Mouse (Mus musculus) embryonic facial prominence, embryonic 15.5 days (tissue): Measurements from ENCODE around the gene Lrrn4. TPM values are rescaled to one million over a fixed set of nuclear protein-coding genes. Genes with fewer than 3 reads are reported as not detected.

Experiments used
- ATAC-seq: fragments of 200-750 bp; cut with Nextera tagmentation; 2 replicates; pipeline ENCODE4 v1.8.0; 2017; ENCODE audit warnings: low read depth, moderate TSS enrichment; ENCODE audit not compliant: insufficient number of reproducible peaks, low FRiP score, low TSS enrichment
- H3K27ac ChIP-seq: fragments of 300-500 bp; sonication (generic); replicated peaks from 2 replicates; pipeline ENCODE4 v1.5.1; 2015; ENCODE audit warnings: mild to moderate bottlenecking, inconsistent platforms
- H3K27me3 ChIP-seq: fragments of 300-500 bp; sonication (generic); 2 replicates; pipeline ENCODE4 v1.6.1; 2015; ENCODE audit warnings: inconsistent platforms
- H3K36me3 ChIP-seq: fragments of 300-500 bp; sonication (generic); 2 replicates; pipeline ENCODE4 v1.6.1; 2015; ENCODE audit warnings: mild to moderate bottlenecking, inconsistent platforms
- H3K4me1 ChIP-seq: fragments of 300-500 bp; sonication (generic); 2 replicates; pipeline ENCODE4 v1.6.1; 2015; ENCODE audit warnings: inconsistent platforms
- H3K4me2 ChIP-seq: fragments of 300-500 bp; sonication (generic); replicated peaks from 2 replicates; pipeline ENCODE4 v1.6.1; 2015; ENCODE audit warnings: mild to moderate bottlenecking, inconsistent platforms
- H3K4me3 ChIP-seq: fragments of 300-500 bp; sonication (generic); replicated peaks from 2 replicates; pipeline ENCODE4 v1.5.1; 2015; ENCODE audit warnings: mild to moderate bottlenecking, inconsistent platforms
- H3K9ac ChIP-seq: fragments of 300-500 bp; sonication (generic); 2 replicates; pipeline ENCODE4 v1.6.1; 2015; ENCODE audit warnings: inconsistent platforms
- H3K9me3 ChIP-seq: fragments of 300-500 bp; sonication (generic); replicated peaks from 2 replicates; pipeline ENCODE4 v1.6.1; 2016; ENCODE audit warnings: inconsistent platforms
- WGBS: fragments of 180-500 bp; shearing (Covaris S2); methylation state at CpG from one replicate; pipeline ENCODE4 v1.1.7; 2015; 5-methylcytosine and 5-hydroxymethylcytosine counted together
- polyA plus RNA-seq: library from polyadenylated mRNA; unstranded; fragments of >200 nt; fragmentation: Nextera tagmentation; extraction: Ambion mirVana; gene quantifications from 2 replicates; pipeline ENCODE4 v1.2.1, GENCODE M21; 2015

Lrrn4 gene
- polyA plus RNA-seq, 1 experiment from 2014 or later = 0.23 TPM

- no peak overlapping the region for H3K4me3 ChIP-seq
- no peaks in the 10 kb centered on the region for H3K27me3 ChIP-seq
- no peaks in the 10 kb centered on the region for H3K9me3 ChIP-seq
- no peak overlapping the region for H3K27ac ChIP-seq
- no peaks in the 10 kb centered on the region for H3K36me3 ChIP-seq
- H3K4me1 ChIP-seq = no peaks in the 10 kb centered on the region
- WGBS = 80% methylated on average over 4 of the region's 4 CpGs
- ATAC-seq = no peak
- no peak overlapping the region for H3K4me2 ChIP-seq
- no peak overlapping the region for H3K9ac ChIP-seq
Observed at GRCm38 (mm10) chr2:132901636-132902035, 20.9 kb upstream of the Lrrn4 start.

- H3K9me3 ChIP-seq = no peaks in the 10 kb centered on the region
- no peaks in the 10 kb centered on the region for H3K4me1 ChIP-seq
- H3K4me3 ChIP-seq = no peak overlapping the region
- no peak for ATAC-seq
- H3K27me3 ChIP-seq = no peaks in the 10 kb centered on the region
- no peak overlapping the region for H3K27ac ChIP-seq
- H3K4me2 ChIP-seq = no peak overlapping the region
- no peak overlapping the region for H3K9ac ChIP-seq
- H3K36me3 ChIP-seq = no peaks in the 10 kb centered on the region
- 71% methylated on average over 1 of the region's 1 CpGs for WGBS
Observed at GRCm38 (mm10) chr2:132900596-132900995, 19.9 kb upstream of the Lrrn4 start.

GRCm38 (mm10) chr2:132898211-132898610 lies 17.5 kb upstream of the Lrrn4 start:
- ATAC-seq = no peak
- Histone ChIP-seq H3K36me3 (no peaks in the 10 kb centered on the region), H3K4me1 (no peaks in the 10 kb centered on the region), H3K9ac (no peak overlapping the region), H3K4me2 (no peak overlapping the region), H3K4me3 (no peak overlapping the region), H3K27me3 (no peaks in the 10 kb centered on the region), H3K27ac (no peak overlapping the region), H3K9me3 (no peaks in the 10 kb centered on the region)
- 48% methylated on average over 1 of the region's 1 CpGs for WGBS

GRCm38 (mm10) chr2:132893826-132894225 lies 13.1 kb upstream of the Lrrn4 start:
- ATAC-seq = no peak
- Histone ChIP-seq H3K27ac (no peak overlapping the region), H3K4me1 (no peaks in the 10 kb centered on the region), H3K4me2 (no peak overlapping the region), H3K27me3 (no peaks in the 10 kb centered on the region), H3K9ac (no peak overlapping the region), H3K9me3 (no peaks in the 10 kb centered on the region), H3K4me3 (no peak overlapping the region), H3K36me3 (no peaks in the 10 kb centered on the region)
- 73% methylated on average over 5 of the region's 5 CpGs for WGBS

- ATAC-seq = no peak
- Histone ChIP-seq H3K9ac (no peak overlapping the region), H3K4me3 (no peak overlapping the region), H3K27ac (no peak overlapping the region), H3K4me1 (no peaks in the 10 kb centered on the region), H3K36me3 (no peaks in the 10 kb centered on the region), H3K4me2 (no peak overlapping the region), H3K27me3 (peaks cover 10% of the 10 kb centered on the region), H3K9me3 (no peaks in the 10 kb centered on the region)
- WGBS = 89% methylated on average over 7 of the region's 7 CpGs
Observed at GRCm38 (mm10) chr2:132885312-132885711, 4.6 kb upstream of the Lrrn4 start.

GRCm38 (mm10) chr2:132884303-132884967 lies 3.7 kb upstream of the Lrrn4 start:
- Histone ChIP-seq H3K4me2 (no peak overlapping the region), H3K27me3 (peaks cover 19% of the 10 kb centered on the region), H3K27ac (no peak overlapping the region), H3K4me3 (no peak overlapping the region), H3K4me1 (peaks cover 5% of the 10 kb centered on the region), H3K9ac (no peak overlapping the region), H3K36me3 (no peaks in the 10 kb centered on the region), H3K9me3 (no peaks in the 10 kb centered on the region)
- WGBS = 73% methylated on average over 8 of the region's 8 CpGs
- no peak for ATAC-seq

GRCm38 (mm10) chr2:132879261-132880044 lies 1.2 kb downstream of the Lrrn4 start:
- peak; percentile 73 for ATAC-seq
- peak overlapping the region; percentile 4; the same call in 1 of the 2 replicates for H3K9ac ChIP-seq
- peaks cover 39% of the 10 kb centered on the region for H3K27me3 ChIP-seq
- under 1% methylated on average over 57 of the region's 58 CpGs for WGBS
- peak overlapping the region; percentile 50 for H3K4me3 ChIP-seq
- H3K4me1 ChIP-seq = peaks cover 11% of the 10 kb centered on the region
- no peaks in the 10 kb centered on the region for H3K9me3 ChIP-seq
- peak overlapping the region; percentile 96 for H3K4me2 ChIP-seq
- H3K27ac ChIP-seq = no peak overlapping the region
- no peaks in the 10 kb centered on the region for H3K36me3 ChIP-seq

- Histone ChIP-seq H3K27ac (no peak overlapping the region), H3K4me2 (no peak overlapping the region), H3K27me3 (peaks cover 39% of the 10 kb centered on the region), H3K9ac (no peak overlapping the region), H3K36me3 (no peaks in the 10 kb centered on the region), H3K4me1 (peaks cover 11% of the 10 kb centered on the region), H3K9me3 (no peaks in the 10 kb centered on the region), H3K4me3 (no peak overlapping the region)
- WGBS = 63% methylated on average over 1 of the region's 1 CpGs
- ATAC-seq = no peak
Observed at GRCm38 (mm10) chr2:132876991-132877390, 3.7 kb downstream of the Lrrn4 start.

GRCm38 (mm10) chr2:132873657-132874326 lies 6.9 kb downstream of the Lrrn4 start:
- Histone ChIP-seq H3K4me1 (no peaks in the 10 kb centered on the region), H3K4me3 (no peak overlapping the region), H3K4me2 (no peak overlapping the region), H3K9ac (no peak overlapping the region), H3K36me3 (no peaks in the 10 kb centered on the region), H3K27me3 (peaks cover 14% of the 10 kb centered on the region), H3K27ac (no peak overlapping the region), H3K9me3 (no peaks in the 10 kb centered on the region)
- ATAC-seq = no peak
- WGBS = 77% methylated on average over 10 of the region's 10 CpGs

- ATAC-seq = no peak
- WGBS = 63% methylated on average over 3 of the region's 3 CpGs
- H3K4me3 ChIP-seq = no peak overlapping the region
- no peaks in the 10 kb centered on the region for H3K27me3 ChIP-seq
- H3K4me2 ChIP-seq = no peak overlapping the region
- H3K4me1 ChIP-seq = no peaks in the 10 kb centered on the region
- 0 out of 2 replicates have a peak, but pooled peaks cover 5% of the 10 kb centered on the region for H3K36me3 ChIP-seq
- no peaks in the 10 kb centered on the region for H3K9me3 ChIP-seq
- H3K9ac ChIP-seq = no peak overlapping the region
- no peak overlapping the region for H3K27ac ChIP-seq
Observed at GRCm38 (mm10) chr2:132871663-132872062, 9.0 kb downstream of the Lrrn4 start.

GRCm38 (mm10) chr2:132870286-132870685 lies 10.4 kb downstream of the Lrrn4 start:
- no peak overlapping the region for H3K4me2 ChIP-seq
- 66% methylated on average over 4 of the region's 4 CpGs for WGBS
- no peaks in the 10 kb centered on the region for H3K9me3 ChIP-seq
- peaks cover 11% of the 10 kb centered on the region; the same call in 1 of the 2 replicates for H3K36me3 ChIP-seq
- H3K27ac ChIP-seq = no peak overlapping the region
- ATAC-seq = no peak
- H3K4me1 ChIP-seq = no peaks in the 10 kb centered on the region
- H3K9ac ChIP-seq = no peak overlapping the region
- H3K4me3 ChIP-seq = no peak overlapping the region
- H3K27me3 ChIP-seq = no peaks in the 10 kb centered on the region
